Mouse (Mus musculus) mouse embryonic stem cell (cell line): ENCODE data around the gene Dusp11.
"Not testable (repeated sequence)": the region's sequence is repeated elsewhere in the genome, so short reads cannot be mapped to it uniquely, and the experiment has no call there.

ENCODE experiments used
- in situ Hi-C, 2 experiments: fragments of 300-500 bp; cut with MboI; formaldehyde crosslinking; loops; 1 replicate in 1 of 2; 3 replicates in 1 of 2; pipeline ENCODE4 v1.14.3; 2019 to 2020; ENCODE audit warnings: low sequenced_read_pairs in 2 of 2, low pct_unique_long_range_greater_than_20kb in 1 of 2, mixed read lengths in 1 of 2; ENCODE audit not compliant: unreplicated experiment in 1 of 2

The Dusp11 gene

GRCm38 (mm10) chr6:85961101-85962091, at the start of gene Dusp11:
Dusp11 (minus strand) TSS chr6:85961667.
- in situ Hi-C loops = no loop called here

GRCm38 (mm10) chr6:86009980-86010379, 48.5 kb upstream of the Dusp11 start:
- in situ Hi-C loops = loop anchor here (5.0 to 10.0 kb wide), 4 partner anchors 73 to 178 kb away; partner anchors contain the start of genes Nat8 (in 1 of the 2) and Nat8f4 (in 1 of the 2)

DNA sequence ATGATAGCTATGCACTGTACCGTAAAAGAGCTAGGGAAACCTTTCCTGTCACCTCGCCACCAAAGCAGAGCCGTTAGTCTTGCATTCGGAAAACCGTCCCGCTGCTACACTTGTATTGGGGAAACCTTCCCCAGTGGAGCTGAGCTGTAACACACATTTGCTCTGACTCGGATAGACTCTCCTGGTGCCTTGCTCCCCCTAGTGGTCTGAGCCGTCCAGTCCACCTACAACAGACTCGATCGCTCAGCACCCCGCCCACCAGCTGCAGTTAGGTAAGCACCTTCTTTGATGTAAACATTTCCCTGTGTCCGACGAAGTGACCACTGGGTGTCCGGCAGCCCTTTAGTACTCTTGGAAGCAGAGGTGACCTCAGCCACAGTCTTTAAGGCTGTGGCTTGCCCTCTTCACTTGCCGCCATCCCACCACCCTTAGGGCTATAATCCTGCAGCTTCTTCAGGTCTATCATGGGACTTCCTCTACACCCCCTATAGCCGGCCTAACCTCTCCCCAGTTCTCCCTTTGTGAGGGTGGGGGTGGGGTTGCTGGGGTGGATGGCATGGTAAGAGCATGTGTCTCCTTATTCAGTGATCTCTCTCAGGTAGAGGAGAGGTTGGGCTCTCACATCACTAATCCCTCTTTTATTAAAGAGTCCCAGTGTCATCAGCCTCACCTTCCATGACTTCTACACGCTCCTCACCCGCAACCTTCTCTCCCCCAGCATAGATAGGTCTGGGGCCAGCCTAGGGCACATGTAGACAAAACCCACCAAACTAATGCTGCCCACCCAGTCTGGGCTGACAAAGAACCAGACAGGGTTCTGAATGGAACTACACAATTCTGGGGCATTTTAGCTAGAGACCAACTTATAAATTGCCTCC, 43.0 kb upstream of the Dusp11 start:
- in situ Hi-C loops = loop anchor here (5.0 to 10.0 kb wide), 4 partner anchors 67 to 172 kb away; partner anchors contain the start of genes Nat8 (in 1 of the 2) and Nat8f4 (in 1 of the 2)

DNA sequence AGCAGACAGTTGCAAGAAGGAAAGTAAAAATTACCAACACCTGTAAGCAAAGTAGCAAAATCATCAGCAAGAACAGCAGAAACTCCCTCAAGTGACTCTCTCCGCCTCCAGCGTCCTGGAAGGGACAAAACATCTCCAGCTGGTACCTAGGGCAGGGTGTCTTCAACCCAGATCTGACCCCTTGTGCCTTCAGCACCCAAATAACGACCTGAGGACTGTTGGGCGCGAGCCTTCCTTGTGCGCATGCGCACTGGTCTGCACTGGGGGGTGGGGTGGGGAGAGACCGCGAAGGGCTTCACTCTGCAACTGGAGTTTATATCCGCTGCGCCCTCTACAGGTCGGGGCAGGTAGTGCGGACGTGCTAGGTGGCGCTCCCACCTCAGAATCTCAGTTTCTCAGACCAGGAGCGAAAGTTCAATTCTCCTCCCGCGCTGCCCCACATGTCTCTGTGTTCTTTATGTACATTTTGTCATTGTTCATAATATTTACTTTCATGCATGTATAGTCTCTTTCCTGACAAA, 42.0 kb upstream of the Dusp11 start:
- in situ Hi-C loops = loop anchor here (10.0 kb wide), 2 partner anchors 69 to 99 kb away; partner anchors contain the start of gene Nat8f4 (in 1 of the 2)

GRCm38 (mm10) chr6:85990774-85991173, 29.3 kb upstream of the Dusp11 start:
- in situ Hi-C loops = not testable (repeated sequence)

DNA sequence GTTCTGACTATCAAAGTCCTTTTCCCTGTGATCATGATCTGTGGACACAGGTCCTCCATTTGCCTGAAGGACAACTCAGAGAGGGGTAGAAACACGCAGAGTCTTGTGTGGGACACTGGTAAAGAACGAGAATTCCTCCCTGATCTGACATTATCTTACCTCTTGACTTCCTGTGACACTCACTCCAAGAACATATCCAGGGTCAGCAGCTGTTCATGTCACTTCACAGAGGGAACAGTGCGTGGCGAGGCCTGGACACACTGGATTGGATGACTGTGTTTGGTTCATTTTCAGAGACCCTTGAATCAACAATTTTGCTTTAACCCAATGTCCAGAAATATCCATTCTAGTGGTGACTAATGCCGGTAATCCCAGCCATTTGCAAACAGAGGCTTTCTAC, 28.1 kb upstream of the Dusp11 start:
- in situ Hi-C loops = not testable (repeated sequence)

- in situ Hi-C loops = no loop called here
These were observed 22.9 kb upstream of the Dusp11 start for GRCm38 (mm10) chr6:85984351-85984750.

GRCm38 (mm10) chr6:85978736-85979135, 17.3 kb upstream of the Dusp11 start:
- in situ Hi-C loops = not testable (repeated sequence)

DNA sequence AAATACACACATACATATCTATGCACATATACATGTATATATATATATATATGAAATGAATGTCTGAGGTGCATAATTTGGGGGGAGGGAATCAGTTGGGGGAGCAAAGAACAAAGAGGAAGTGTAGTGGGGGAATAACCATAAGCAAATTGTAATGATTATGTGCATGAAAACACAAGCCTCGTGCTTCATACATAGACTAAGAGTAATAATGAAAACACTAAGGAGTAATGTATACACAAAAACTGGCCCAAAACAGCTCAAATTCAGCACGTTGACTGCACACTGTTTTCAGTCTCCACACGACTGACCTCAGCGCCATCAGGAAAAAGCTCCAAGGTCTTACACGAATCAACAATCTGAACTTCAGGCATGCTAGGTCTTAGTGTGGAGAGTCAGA, 14.8 kb upstream of the Dusp11 start:
- in situ Hi-C loops = no loop called here

DNA sequence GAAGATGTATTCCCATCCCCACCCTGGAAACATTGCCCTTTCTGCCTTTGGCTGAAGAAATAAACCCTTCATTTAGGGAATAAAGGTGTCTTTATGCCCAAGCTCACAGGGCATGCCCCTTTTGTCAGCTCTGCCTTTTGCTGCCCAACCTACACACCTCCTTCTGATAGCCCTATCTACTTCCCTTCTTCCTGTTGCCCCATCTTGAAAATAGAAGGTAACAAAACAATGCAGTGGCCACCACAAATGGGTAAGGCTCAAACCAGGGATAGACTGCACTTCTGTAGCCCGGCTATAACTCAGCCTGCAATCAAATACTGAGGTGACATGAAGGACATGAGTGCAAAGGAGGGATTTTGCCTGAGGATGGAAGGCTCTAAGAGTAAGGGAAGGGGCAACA, 14.3 kb upstream of the Dusp11 start:
- in situ Hi-C loops = no loop called here

DNA sequence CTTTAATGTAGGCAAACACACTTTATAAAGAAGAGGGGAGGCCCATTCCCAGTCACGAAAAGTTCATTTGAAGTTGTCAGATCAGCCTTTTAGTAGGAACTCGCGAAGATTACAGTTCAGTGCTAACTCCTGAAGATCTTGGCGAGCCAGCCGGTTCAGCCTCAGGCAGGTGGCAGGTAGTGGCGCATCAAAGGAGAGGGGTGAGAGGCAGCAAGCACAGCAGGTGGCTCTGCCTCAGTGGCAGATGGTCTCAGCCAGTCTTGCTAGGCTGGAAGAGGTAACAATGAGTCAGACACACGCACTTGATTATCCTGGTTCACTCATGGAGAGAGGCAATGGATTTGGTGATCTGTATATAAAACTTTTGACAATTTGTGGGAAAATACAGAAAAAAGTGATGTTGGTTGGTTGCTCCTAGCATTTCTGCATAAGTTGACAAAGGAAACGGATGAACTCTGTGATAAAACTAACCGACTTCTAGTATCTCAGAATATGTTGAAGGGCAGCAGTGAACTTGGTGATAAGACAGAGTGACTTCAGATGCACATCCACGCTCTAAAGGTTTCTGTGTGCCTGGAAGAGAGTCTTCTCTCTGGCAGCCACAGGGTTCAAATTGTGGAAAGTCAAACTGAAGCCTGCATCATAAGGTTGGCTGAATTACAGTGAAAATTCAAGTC, 13.6 kb upstream of the Dusp11 start:
- in situ Hi-C loops = no loop called here

DNA sequence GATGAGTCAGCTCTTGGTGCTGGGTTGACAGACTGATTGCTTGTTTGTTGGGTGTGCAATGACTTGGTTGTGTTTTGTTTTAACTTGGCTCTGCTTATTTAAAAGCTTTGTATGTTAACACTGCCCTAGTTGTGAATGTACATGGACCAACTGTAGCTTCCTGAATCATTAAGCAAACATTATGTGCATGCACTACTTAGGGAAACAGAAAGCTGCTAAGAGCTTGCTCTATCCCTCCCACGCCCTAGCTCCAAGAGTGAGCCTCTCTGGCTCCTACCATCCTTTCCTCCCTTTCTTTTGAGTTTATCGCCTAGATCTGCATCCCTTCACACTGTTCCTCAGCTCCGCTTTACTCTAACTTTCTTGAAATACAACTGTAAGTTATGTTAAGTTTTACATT, 11.9 kb upstream of the Dusp11 start:
- in situ Hi-C loops = no loop called here

DNA sequence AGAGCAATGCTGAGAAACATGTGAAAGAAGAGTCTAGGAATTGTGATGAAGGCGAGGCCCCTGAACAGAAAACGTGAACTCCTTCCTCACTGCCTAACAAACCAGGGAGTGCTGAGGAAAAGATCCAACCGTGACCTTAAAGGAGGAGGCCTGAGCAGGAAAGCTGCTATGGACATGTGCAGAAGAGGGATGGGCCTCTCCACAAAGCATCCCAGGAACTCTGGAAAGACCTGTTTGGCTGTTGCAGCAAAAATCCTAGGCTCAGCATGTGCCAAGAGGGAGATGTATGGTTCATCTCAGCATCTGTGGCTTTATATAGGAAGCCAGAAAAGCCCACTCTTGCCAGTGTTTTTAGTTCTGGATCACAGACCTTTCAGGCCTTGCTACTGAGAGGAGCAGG, 11.2 kb upstream of the Dusp11 start:
- in situ Hi-C loops = no loop called here

DNA sequence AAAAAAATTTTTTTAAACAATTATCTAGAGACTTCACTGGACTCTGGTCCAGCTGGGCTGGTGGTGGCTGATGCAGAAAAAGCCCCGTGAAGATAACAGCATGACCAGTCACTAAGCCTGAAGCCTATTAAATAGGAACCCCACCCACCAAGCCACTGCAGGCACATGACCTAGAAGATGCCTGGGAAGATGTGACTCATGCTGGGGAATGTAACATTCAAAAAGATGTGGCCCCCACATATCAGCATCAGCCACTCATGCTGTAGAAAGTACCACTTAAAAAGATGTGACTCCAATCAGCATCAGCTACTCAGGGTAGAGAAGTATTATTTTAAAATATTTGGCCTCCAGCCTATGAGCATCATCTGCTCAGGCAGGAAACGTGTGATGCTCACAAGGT, 8.4 kb upstream of the Dusp11 start:
- in situ Hi-C loops = no loop called here

DNA sequence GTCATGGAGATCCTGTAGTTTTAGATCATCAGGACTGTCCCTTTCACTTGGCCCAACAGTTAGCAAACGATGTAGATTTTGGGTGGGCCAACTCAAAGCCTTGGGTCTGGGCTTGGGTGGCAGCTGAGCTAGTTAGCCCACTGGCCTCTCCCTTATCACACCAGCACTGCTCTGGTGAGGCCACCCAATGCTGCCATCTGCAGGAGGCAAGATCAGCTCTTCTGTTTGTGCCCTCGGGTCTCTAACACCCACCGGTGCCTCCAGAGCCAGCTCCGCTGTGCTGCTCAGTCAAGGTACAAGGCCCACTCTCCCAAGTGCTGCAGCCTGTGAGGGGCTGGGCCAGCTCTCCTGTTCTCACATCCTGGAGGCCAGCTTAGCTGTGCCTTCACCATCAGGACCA, 5.2 kb upstream of the Dusp11 start:
- in situ Hi-C loops = no loop called here

GRCm38 (mm10) chr6:85966081-85966480, 4.6 kb upstream of the Dusp11 start:
- in situ Hi-C loops = not testable (repeated sequence)

DNA sequence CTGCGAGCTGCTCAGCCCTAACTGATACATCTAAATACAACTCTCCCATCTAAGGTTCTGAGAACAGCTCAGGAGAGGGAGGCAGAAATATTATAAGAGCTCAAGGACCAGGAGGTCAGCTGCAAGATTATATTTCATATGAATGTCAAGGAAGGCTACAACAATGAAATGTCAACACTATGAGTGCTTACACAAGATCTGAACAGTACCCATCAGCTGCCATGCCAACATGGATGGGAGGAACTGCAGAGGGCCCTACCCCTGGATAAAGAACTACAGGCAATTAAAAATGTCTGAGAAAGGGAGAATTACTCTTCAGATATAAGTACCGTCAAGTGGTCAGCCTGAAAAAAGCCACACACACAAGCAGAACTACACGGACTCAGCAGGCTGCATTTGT, 3.9 kb downstream of the Dusp11 start:
- in situ Hi-C loops = no loop called here

DNA sequence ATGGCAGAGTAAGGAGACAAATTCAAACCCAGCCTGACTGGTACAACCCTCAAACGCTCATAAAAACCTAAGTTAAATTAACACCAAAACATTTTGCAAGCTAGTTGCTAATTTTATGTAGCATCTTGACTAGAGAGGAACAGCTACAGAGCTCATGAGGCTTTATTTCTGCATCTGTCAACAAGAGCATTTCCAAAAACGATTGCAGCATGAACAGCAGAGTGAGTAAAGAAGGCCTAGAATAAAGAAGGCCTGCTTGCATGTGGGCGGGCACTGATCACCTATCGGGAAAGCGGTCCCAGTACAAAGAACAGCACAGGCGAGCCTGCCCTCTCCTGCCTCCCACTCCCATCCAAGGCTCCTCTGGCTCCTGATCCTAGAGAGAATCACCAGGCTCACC, 12.9 kb downstream of the Dusp11 start:
- in situ Hi-C loops = no loop called here
